Mouse (Mus musculus) neural tube, embryonic 13.5 days (tissue): ENCODE data around the gene Primpol. TPM values are rescaled to one million over a fixed set of nuclear protein-coding genes. Genes with fewer than 3 reads are reported as not detected.
"Not testable (repeated sequence)": the region's sequence is repeated elsewhere in the genome, so short reads cannot be mapped to it uniquely, and the experiment has no call there.

Experiments used
- ATAC-seq: fragments of 200-750 bp; cut with Nextera tagmentation; 2 replicates; pipeline ENCODE4 v1.8.0; 2017; ENCODE audit warnings: low read depth, mild to moderate bottlenecking, moderate TSS enrichment, moderate library complexity
- H3K27ac ChIP-seq: fragments of 300-500 bp; sonication (generic); replicated peaks from 2 replicates; pipeline ENCODE4 v1.5.1; 2015; ENCODE audit warnings: moderate library complexity, mild to moderate bottlenecking, inconsistent platforms
- H3K27me3 ChIP-seq: fragments of 300-500 bp; sonication (generic); 2 replicates; pipeline ENCODE4 v1.6.1; 2015; ENCODE audit warnings: mild to moderate bottlenecking, inconsistent platforms
- H3K36me3 ChIP-seq: fragments of 300-500 bp; sonication (generic); 2 replicates; pipeline ENCODE4 v1.6.1; 2015; ENCODE audit warnings: mild to moderate bottlenecking, inconsistent platforms
- H3K4me1 ChIP-seq: fragments of 300-500 bp; sonication (generic); replicated peaks from 2 replicates; pipeline ENCODE4 v1.6.1; 2015; ENCODE audit warnings: inconsistent platforms
- H3K4me2 ChIP-seq: fragments of 300-500 bp; sonication (generic); 2 replicates; pipeline ENCODE4 v1.6.1; 2015; ENCODE audit warnings: inconsistent platforms, mild to moderate bottlenecking, moderate library complexity
- H3K4me3 ChIP-seq: fragments of 300-500 bp; sonication (generic); 2 replicates; pipeline ENCODE4 v1.5.1; 2015; ENCODE audit warnings: mild to moderate bottlenecking, inconsistent platforms
- H3K9ac ChIP-seq: fragments of 300-500 bp; sonication (generic); 2 replicates; pipeline ENCODE4 v1.6.1; 2015; ENCODE audit warnings: moderate library complexity, mild to moderate bottlenecking, inconsistent platforms
- H3K9me3 ChIP-seq: fragments of 300-500 bp; sonication (generic); 2 replicates; pipeline ENCODE4 v1.6.1; 2016; ENCODE audit warnings: inconsistent platforms
- WGBS: fragments of 180-500 bp; shearing (Covaris S2); methylation state at CpG from one replicate; pipeline ENCODE4 v1.1.7; 2015; 5-methylcytosine and 5-hydroxymethylcytosine counted together
- polyA plus RNA-seq: library from polyadenylated mRNA; unstranded; fragments of >200 nt; fragmentation: Nextera tagmentation; extraction: Ambion mirVana; gene quantifications from 2 replicates; pipeline ENCODE4 v1.2.1, GENCODE M21; 2015

Gene Primpol
- polyA plus RNA-seq, 1 experiment from 2014 or later, result 8.0 TPM

DNA sequence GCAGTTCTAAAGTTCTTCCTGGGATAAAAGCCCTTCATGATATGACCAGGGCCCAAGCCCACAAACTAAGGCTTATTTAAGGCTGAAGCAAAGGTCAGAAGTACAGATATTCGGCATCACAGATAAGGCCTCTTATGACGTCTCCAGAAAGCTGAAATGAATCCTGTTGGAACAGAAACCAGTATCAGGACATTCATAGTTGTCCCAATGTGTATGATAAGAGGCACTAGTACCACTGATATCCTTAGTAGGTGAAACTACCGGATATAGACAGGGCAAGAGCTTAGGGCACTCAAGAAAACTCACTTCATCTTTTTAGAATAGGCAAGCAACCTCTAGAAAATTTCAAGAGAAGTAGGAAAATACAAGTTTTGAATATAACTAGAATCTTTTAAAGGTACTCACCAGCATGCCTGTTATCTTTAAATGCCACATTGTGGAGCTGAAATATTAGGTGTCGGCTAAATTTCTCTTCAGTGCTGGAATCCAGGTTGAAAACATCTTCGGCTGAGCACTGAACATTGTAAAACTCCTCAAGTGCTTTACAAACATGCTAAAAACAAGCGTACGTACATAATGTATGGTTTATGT is 17.6 kb downstream of the Primpol start:
- Histone ChIP-seq H3K9ac (no peak overlapping the region), H3K36me3 (peaks cover 4% of the 10 kb centered on the region; the same call in 1 of the 2 replicates), H3K9me3 (no peaks in the 10 kb centered on the region), H3K4me3 (no peak overlapping the region), H3K27ac (no peak overlapping the region), H3K4me1 (no peaks in the 10 kb centered on the region), H3K4me2 (no peak overlapping the region), H3K27me3 (no peaks in the 10 kb centered on the region)
- no peak for ATAC-seq
- 93% methylated on average over 7 of the region's 7 CpGs for WGBS

GRCm38 (mm10) chr8:46598753-46599152 is 18.3 kb downstream of the Primpol start:
- H3K9ac ChIP-seq, result no peak overlapping the region
- H3K4me3 ChIP-seq, result no peak overlapping the region
- WGBS, result 93% methylated on average over 5 of the region's 5 CpGs
- no peak overlapping the region for H3K4me2 ChIP-seq
- H3K27ac ChIP-seq, result no peak overlapping the region
- H3K4me1 ChIP-seq, result no peaks in the 10 kb centered on the region
- no peaks in the 10 kb centered on the region for H3K27me3 ChIP-seq
- H3K36me3 ChIP-seq, result peaks cover 4% of the 10 kb centered on the region; the same call in 1 of the 2 replicates
- no peak for ATAC-seq
- H3K9me3 ChIP-seq, result no peaks in the 10 kb centered on the region

DNA sequence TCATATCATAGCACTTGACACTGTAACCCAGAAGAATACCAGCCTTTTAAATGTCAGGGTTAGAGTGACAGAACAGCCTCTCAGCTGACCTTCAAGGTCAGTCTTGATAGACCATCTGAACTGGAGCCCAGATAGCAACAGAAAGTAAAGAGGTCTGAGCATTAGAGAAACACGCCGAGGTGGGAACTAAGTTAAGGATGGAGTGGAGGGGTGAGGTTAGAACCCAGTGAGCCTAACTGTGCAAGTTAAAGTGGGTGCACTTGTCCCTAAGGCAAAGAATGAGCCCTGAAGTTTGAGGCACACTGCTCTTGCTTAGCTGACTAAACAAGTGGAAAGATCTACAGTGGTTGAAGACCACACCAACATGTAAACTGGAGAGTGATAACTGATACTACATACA is 18.9 kb downstream of the Primpol start:
- no peak overlapping the region for H3K27ac ChIP-seq
- ATAC-seq, result no peak
- 91% methylated on average over 2 of the region's 2 CpGs for WGBS
- H3K4me1 ChIP-seq, result no peaks in the 10 kb centered on the region
- H3K27me3 ChIP-seq, result no peaks in the 10 kb centered on the region
- H3K36me3 ChIP-seq, result peaks cover 7% of the 10 kb centered on the region; the same call in 1 of the 2 replicates
- H3K4me2 ChIP-seq, result no peak overlapping the region
- no peak overlapping the region for H3K4me3 ChIP-seq
- no peaks in the 10 kb centered on the region for H3K9me3 ChIP-seq
- no peak overlapping the region for H3K9ac ChIP-seq

- H3K4me1 ChIP-seq, result no peaks in the 10 kb centered on the region
- no peak overlapping the region for H3K4me2 ChIP-seq
- WGBS, result 82% methylated on average over 2 of the region's 2 CpGs
- H3K9me3 ChIP-seq, result no peaks in the 10 kb centered on the region
- no peak for ATAC-seq
- H3K4me3 ChIP-seq, result no peak overlapping the region
- H3K36me3 ChIP-seq, result peaks cover 8% of the 10 kb centered on the region; the same call in 1 of the 2 replicates
- H3K9ac ChIP-seq, result no peak overlapping the region
- H3K27me3 ChIP-seq, result no peaks in the 10 kb centered on the region
- no peak overlapping the region for H3K27ac ChIP-seq
Measured at GRCm38 (mm10) chr8:46597411-46597810, 19.6 kb downstream of the Primpol start.

DNA sequence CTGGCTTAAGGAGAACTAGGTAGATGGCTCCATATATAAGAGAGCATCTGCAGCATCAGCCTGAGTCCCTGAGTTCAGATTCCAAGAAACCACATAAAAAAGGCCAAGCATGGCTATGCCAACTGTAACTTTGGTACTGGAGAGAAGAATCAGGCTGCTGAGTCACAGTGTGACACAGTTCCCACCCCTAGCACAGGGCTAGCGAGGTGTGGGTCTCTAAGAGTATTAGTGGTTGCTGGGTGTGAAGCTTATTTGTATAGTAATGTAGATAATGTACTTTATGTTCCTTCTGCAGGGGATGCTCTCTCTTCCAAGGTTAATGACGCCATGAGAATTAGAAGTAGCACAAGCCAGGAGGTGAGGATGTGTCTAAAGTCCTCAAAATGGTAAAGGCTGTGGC is 20.5 kb downstream of the Primpol start:
- Histone ChIP-seq H3K9ac (no peak overlapping the region), H3K27me3 (no peaks in the 10 kb centered on the region), H3K4me2 (no peak overlapping the region), H3K9me3 (no peaks in the 10 kb centered on the region), H3K4me3 (no peak overlapping the region), H3K27ac (no peak overlapping the region), H3K4me1 (no peaks in the 10 kb centered on the region), H3K36me3 (peaks cover 8% of the 10 kb centered on the region; the same call in 1 of the 2 replicates)
- WGBS, result 92% methylated on average over 2 of the region's 2 CpGs
- ATAC-seq, result no peak

- 87% methylated on average over 2 of the region's 2 CpGs for WGBS
- Histone ChIP-seq H3K27me3 (no peaks in the 10 kb centered on the region), H3K9ac (no peak overlapping the region), H3K9me3 (no peaks in the 10 kb centered on the region), H3K4me2 (no peak overlapping the region), H3K27ac (no peak overlapping the region), H3K4me1 (no peaks in the 10 kb centered on the region), H3K36me3 (peaks cover 8% of the 10 kb centered on the region; the same call in 1 of the 2 replicates), H3K4me3 (no peak overlapping the region)
- no peak for ATAC-seq
Measured at GRCm38 (mm10) chr8:46595593-46595992, 21.4 kb downstream of the Primpol start.

GRCm38 (mm10) chr8:46593772-46594171 is 23.2 kb downstream of the Primpol start:
- Histone ChIP-seq H3K4me2 (no peak overlapping the region), H3K9me3 (no peaks in the 10 kb centered on the region), H3K27ac (no peak overlapping the region), H3K27me3 (no peaks in the 10 kb centered on the region), H3K9ac (no peak overlapping the region), H3K4me1 (no peaks in the 10 kb centered on the region), H3K4me3 (no peak overlapping the region), H3K36me3 (peaks cover 8% of the 10 kb centered on the region; the same call in 1 of the 2 replicates)
- 83% methylated on average over 2 of the region's 2 CpGs for WGBS
- no peak for ATAC-seq

DNA sequence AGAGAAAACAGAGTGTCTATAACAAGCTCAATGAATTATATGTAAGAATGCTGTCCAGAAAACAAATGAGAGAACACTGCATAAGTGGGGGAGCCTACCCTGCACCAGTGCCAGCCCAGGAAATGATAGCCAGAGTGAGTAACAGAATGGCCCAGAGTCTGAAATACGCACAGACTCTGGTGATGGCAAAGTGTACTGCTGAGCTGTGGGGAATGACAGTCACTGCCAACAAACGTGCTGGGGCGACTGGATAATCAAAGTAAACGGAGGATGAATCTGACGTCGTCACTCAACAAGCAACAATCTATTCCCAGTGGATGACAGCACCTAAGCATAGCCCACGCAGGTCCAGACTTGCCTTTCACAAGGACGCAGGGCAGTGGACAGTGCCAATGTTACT is 23.9 kb downstream of the Primpol start:
- H3K4me1 ChIP-seq, result no peaks in the 10 kb centered on the region
- no peak for ATAC-seq
- 85% methylated on average over 8 of the region's 8 CpGs for WGBS

DNA sequence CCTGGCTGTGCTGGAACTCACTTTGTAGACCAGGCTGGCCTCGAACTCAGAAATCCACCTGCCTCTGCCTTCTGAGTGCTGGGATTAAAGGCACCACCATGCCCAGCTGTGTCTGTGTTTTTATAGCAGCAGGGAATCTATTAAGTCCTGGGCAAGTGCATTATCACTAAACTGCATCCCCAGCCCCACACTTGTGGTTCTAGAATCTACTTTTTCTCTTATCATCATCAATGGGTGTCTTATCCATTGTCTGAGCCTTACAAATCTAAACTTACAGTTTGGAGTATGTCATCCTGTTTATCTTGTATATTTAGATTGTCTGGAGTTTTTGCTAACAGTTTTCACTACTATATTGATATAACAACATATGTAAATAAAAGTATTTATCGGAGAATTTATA is 28.3 kb downstream of the Primpol start:
- Histone ChIP-seq H3K27me3 (no peaks in the 10 kb centered on the region), H3K4me2 (no peak overlapping the region), H3K27ac (no peak overlapping the region), H3K9me3 (no peaks in the 10 kb centered on the region), H3K36me3 (0 out of 2 replicates have a peak, but pooled peaks cover 4% of the 10 kb centered on the region), H3K4me3 (no peak overlapping the region), H3K9ac (no peak overlapping the region), H3K4me1 (no peaks in the 10 kb centered on the region)
- 96% methylated on average over 2 of the region's 2 CpGs for WGBS
- ATAC-seq, result no peak

More for the DNA sequence above, 23.9 kb downstream of the Primpol start:
- no peak overlapping the region for H3K4me2 ChIP-seq
- no peak overlapping the region for H3K4me3 ChIP-seq
- no peaks in the 10 kb centered on the region for H3K9me3 ChIP-seq
- no peaks in the 10 kb centered on the region for H3K27me3 ChIP-seq
- peaks cover 8% of the 10 kb centered on the region; the same call in 1 of the 2 replicates for H3K36me3 ChIP-seq
- H3K9ac ChIP-seq, result no peak overlapping the region
- H3K27ac ChIP-seq, result no peak overlapping the region

- H3K4me1 ChIP-seq, result no peaks in the 10 kb centered on the region
- H3K4me3 ChIP-seq, result no peak overlapping the region
- no peaks in the 10 kb centered on the region for H3K9me3 ChIP-seq
- H3K4me2 ChIP-seq, result no peak overlapping the region
- no peaks in the 10 kb centered on the region for H3K27me3 ChIP-seq
- WGBS, result 89% methylated on average over 5 of the region's 5 CpGs
- ATAC-seq, result no peak
- no peaks in the 10 kb centered on the region for H3K36me3 ChIP-seq
- H3K27ac ChIP-seq, result no peak overlapping the region
- no peak overlapping the region for H3K9ac ChIP-seq
Measured at GRCm38 (mm10) chr8:46587911-46588310, 29.1 kb downstream of the Primpol start.

DNA sequence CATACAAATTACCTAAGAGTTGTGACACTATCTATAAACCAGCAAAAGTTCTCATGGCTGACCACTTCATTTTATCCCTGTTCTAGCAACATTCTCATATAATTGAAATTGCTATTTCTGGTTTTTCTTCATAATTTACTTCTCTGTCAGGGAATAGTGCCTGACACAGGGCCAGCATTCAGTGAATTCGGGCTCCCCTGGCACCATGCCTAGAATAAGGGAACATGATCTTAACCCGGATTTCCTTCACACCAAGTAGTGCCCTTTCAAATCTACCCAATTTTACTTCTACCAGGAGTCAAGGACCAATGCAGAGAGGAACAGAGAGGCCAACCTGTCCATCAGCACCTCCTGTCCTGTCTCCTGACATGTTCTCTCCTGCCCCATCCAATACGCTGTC is 31.4 kb downstream of the Primpol start:
- WGBS, result 83% methylated on average over 3 of the region's 3 CpGs
- Histone ChIP-seq H3K27ac (no peak overlapping the region), H3K4me2 (no peak overlapping the region), H3K4me3 (no peak overlapping the region), H3K9ac (no peak overlapping the region), H3K9me3 (no peaks in the 10 kb centered on the region), H3K36me3 (peaks cover 6% of the 10 kb centered on the region; the same call in 1 of the 2 replicates), H3K27me3 (no peaks in the 10 kb centered on the region), H3K4me1 (no peaks in the 10 kb centered on the region)
- ATAC-seq, result no peak

GRCm38 (mm10) chr8:46584328-46584727 is 32.7 kb downstream of the Primpol start:
- not testable (repeated sequence) for H3K4me1 ChIP-seq, H3K27ac ChIP-seq, ATAC-seq, H3K27me3 ChIP-seq, H3K4me3 ChIP-seq, H3K9ac ChIP-seq, H3K4me2 ChIP-seq, H3K9me3 ChIP-seq
- 42% methylated on average over 4 of the region's 4 CpGs for WGBS
- peaks cover 17% of the 10 kb centered on the region for H3K36me3 ChIP-seq

DNA sequence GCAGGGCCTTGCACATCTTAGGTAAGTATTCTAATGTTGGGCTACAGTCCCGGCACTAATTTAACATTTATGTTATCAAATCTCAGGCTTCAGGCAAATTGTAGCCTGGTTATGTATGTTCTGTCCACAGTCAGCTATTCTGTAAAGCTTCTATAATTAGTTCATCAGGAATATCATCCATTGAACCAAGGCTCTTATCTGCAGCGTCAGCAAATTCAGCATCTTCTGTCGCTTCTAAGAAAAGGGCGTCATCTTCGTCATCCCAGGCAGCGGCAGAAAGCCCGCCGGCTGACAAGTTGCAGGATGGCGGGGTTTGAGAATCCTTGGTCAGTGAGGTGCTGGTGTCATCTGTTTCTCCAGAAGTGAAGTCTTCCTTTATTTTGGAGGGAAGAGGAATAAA is 38.2 kb downstream of the Primpol start:
- H3K4me2 ChIP-seq, result no peak overlapping the region
- H3K36me3 ChIP-seq, result peaks cover 58% of the 10 kb centered on the region
- no peak overlapping the region for H3K4me3 ChIP-seq
- H3K9ac ChIP-seq, result no peak overlapping the region
- H3K27me3 ChIP-seq, result no peaks in the 10 kb centered on the region
- WGBS, result 92% methylated on average over 9 of the region's 9 CpGs
- H3K27ac ChIP-seq, result no peak overlapping the region
- no peaks in the 10 kb centered on the region for H3K4me1 ChIP-seq
- H3K9me3 ChIP-seq, result no peaks in the 10 kb centered on the region
- ATAC-seq, result no peak
